Mouse (Mus musculus) layer of hippocampus, adult 8-10 months (tissue): ENCODE results near the gene Acaca. TPM values are rescaled to one million over a fixed set of nuclear protein-coding genes. Genes with fewer than 3 reads are reported as not detected.
"Not testable (repeated sequence)": the region's sequence is repeated elsewhere in the genome, so short reads cannot be mapped to it uniquely, and the experiment has no call there.

Experiments
- DNase-seq, 2 experiments: peaks; one replicate each; pipeline ENCODE4 v3.0.0; 2022; ENCODE audit warnings: low spot score in 2 of 2
- total RNA-seq, 4 experiments: library from RNA; stranded (reverse); gene quantifications; 2 replicates each; pipeline ENCODE4 v1.2.4; 2022

Gene Acaca
- total RNA-seq, 4 experiments from 2014 or later, result 80.6 to 87.2 (median 84.2) TPM

DNA sequence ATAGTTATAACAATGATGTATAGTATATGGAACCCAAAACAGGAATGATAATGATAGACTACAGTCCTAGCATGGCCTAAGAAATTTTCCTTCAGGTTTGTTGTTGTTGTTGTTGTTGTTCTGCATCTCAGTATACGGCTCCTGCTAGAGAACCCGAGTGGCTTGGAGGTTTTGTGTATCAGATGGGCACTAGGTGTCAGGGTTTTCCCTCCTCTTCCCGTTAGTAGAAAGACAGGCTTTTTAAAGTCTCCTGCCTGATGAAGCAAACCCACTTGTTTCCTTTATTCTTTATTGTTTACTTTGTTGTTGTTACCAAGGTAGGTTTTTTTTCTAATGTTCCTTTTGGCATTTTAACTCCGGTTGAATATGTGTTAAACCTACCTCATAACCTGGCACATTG lies 197.6 kb downstream of the Acaca start:
- DNase-seq, result no peak

GRCm38 (mm10) chr11:84332384-84332783 lies 202.9 kb downstream of the Acaca start:
- DNase-seq, result no peak

- no peak for DNase-seq
Measured at GRCm38 (mm10) chr11:84332860-84333259, 203.4 kb downstream of the Acaca start.

DNA sequence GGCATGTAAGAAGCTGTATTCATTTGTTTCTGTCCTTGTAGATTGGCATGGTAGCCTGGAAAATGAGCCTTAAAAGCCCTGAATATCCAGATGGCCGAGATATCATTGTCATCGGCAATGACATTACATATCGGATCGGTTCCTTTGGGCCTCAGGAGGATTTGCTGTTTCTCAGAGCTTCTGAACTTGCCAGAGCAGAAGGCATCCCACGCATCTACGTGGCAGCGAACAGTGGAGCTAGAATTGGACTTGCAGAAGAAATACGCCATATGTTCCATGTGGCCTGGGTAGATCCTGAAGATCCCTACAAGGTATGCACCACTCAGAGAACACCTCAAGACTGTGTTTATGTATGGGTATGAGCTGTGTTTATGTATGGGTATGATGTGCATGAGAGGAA lies 208.8 kb downstream of the Acaca start:
- DNase-seq, result not testable (repeated sequence)

- no peak for DNase-seq
Measured at GRCm38 (mm10) chr11:84340630-84341029, 211.2 kb downstream of the Acaca start.

DNA sequence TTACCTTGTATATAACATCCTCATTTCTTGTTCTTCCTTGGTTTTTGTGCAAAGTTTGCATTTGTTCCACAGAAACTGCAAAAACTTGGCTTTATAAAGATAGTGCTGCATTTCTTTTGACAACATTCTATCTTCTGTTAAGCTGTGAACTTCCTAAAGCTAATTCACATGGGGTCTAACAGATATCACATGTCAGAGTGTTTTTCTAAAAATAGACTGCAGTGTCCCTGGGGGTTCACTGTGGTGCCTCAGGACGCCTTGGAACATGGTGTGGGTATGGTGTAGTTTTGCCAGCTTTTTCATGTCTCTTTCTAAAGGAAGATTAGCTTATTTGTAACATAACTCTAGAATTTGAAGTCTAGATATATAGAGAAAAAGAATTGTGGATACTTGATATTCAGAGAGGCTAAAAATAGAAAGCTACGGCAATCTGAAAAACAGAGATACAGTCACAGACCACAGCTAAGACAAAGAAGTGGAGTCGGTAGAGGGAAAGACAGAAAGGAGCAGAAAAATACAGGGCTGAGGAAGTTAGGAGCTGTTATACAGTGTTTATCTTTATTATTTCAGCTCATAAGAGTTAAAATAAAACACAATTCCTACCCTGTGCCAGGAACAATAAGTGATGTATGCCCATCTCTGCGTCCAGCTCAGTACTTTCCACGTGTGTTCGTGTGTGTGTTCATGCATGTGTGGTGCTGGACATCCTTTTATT lies 215.2 kb downstream of the Acaca start:
- no peak for DNase-seq

- no peak for DNase-seq
Measured at GRCm38 (mm10) chr11:84347766-84348165, 218.3 kb downstream of the Acaca start.

GRCm38 (mm10) chr11:84348843-84349825 lies 219.7 kb downstream of the Acaca start:
- no peak for DNase-seq

- no peak for DNase-seq
Measured at GRCm38 (mm10) chr11:84351150-84351549, 221.7 kb downstream of the Acaca start.

- DNase-seq, result no peak
Measured at GRCm38 (mm10) chr11:84353058-84353726, 223.7 kb downstream of the Acaca start.

DNA sequence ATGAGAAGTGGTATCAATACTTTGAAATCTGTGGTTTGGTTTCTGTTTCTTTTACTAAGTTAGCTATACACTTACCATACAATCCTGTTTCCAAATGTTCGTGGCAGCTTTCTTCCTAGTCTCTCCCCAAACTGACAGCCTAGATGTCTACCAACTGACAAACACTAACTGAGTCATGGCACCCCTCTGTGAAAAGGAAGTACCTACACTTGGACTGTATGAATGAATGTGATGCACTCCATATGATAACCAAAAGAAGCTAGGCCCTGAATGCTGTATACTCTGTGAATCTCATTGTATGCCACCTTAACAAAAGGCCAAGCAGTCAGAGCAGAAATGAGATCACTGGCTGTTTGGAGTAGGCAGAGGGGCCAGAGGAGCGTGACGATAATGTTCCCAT lies 227.8 kb downstream of the Acaca start:
- no peak for DNase-seq

DNA sequence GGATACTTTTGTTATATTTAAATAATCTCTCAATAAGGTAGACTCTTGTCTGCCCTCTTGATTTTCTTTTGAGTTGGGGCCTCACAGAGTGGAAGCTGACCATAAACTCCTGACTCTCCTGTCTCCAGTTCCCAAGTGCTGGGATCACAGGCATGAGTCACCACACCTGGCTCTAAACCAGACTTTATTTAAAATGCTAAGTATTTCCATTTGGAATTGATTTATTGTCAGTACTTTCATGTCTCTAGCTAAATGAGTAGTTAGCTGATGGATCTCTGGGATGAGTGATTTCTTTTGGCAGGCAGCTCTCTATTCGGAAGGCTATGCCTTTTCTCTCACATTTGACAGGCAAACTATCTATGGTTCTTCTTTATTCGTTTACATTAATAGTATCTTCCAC lies 228.3 kb downstream of the Acaca start:
- DNase-seq, result no peak

- no peak for DNase-seq
Measured at GRCm38 (mm10) chr11:84361551-84361950, 232.1 kb downstream of the Acaca start.

DNA sequence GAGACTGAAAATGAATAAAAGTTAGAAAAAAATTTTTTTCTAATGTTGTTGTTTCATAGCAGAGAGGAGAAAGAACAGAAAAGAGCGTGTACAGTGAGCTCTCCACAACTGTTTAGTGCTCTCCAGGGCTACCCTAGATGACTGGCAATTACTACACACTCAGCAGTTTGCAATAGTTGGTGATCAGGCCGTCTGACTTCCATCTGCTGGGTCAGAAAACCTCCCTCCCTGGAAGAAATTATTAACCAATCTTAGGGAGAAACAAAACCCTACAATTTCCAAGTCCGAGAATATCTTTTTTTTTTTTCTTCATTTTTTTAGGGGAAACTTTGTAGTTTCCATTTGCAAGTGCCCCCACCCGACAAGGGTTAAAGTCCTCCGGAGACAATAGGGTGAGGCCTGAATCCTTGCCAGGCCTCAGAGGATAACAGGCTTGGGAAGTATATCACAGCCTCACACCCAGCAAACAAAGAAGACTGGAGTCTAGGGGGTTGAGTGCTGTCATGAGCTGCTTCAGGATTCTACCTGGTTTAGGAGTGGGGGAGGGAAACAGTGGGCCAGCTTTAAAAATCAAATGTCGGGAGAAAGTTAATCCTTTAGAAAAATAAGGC lies 233.3 kb downstream of the Acaca start:
- DNase-seq, result no peak

DNA sequence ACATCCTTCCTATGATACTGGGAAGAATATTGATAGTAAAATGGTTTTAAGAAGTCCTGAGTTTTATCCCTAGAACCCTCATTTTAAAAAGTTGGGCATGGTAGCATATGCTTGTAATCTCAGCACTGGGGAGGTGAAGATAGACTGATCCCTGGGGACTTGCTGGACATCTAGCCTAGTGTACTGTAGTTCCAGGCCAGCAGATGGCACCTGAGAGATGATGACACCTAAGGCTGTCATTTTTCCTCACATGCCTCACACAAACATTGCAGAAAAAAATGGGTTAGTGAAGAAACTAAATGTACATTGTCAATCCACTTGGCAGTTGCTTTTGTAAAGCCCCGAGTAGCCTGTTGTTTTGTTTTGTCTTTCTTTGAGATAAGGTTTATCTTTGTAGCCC lies 235.8 kb downstream of the Acaca start:
- DNase-seq, result no peak

DNA sequence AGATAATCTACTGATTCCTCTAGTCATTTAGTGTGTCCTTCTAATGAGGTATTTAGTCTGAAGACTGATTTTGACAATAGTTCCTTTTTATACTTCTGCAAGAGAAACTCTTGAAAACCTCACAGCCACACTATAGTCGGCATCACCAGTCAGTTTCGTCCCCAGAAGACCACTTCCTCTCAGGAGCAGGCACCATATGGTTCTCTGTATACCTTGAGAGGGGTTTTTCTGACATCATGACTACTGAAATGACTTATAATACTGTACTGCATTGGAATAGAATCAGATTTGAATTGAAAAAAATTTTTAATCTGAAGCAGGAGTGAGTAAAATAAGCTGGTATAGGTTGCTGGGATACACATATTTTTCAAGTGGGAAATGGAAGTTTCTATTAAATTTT lies 239.4 kb downstream of the Acaca start:
- DNase-seq, result no peak

- no peak for DNase-seq
Measured at GRCm38 (mm10) chr11:84373122-84373521, 243.7 kb downstream of the Acaca start.

GRCm38 (mm10) chr11:84375951-84376496 lies 246.6 kb downstream of the Acaca start:
- DNase-seq, result no peak

- no peak for DNase-seq
Measured at GRCm38 (mm10) chr11:84376510-84377365, 247.3 kb downstream of the Acaca start.

GRCm38 (mm10) chr11:84382450-84382849 lies 253.0 kb downstream of the Acaca start:
- no peak for DNase-seq
